Mouse (Mus musculus) thymus, adult 18-20 months (tissue): Measurements from ENCODE around the gene Trim80.
"Not testable (repeated sequence)": the region's sequence is repeated elsewhere in the genome, so short reads cannot be mapped to it uniquely, and the experiment has no call there.

ENCODE experiments used
- DNase-seq, 2 experiments: peaks; one replicate each; pipeline ENCODE4 v3.0.0; 2022; ENCODE audit warnings: mixed read lengths in 2 of 2

The Trim80 gene

GRCm38 (mm10) chr11:115429307-115429706 is 11.0 kb upstream of the Trim80 start:
- no peak for DNase-seq

GRCm38 (mm10) chr11:115430561-115430960 is 9.8 kb upstream of the Trim80 start:
- DNase-seq: no peak

- no peak for DNase-seq
These were observed 7.5 kb upstream of the Trim80 start for GRCm38 (mm10) chr11:115432814-115433213.

- DNase-seq: no peak
These were observed 7.0 kb upstream of the Trim80 start for GRCm38 (mm10) chr11:115433342-115433741.

- DNase-seq: no peak
These were observed 4.6 kb upstream of the Trim80 start for GRCm38 (mm10) chr11:115435596-115436337.

GRCm38 (mm10) chr11:115437571-115438122 is 2.7 kb upstream of the Trim80 start:
- no peak for DNase-seq

- no peak for DNase-seq
These were observed 1.0 kb upstream of the Trim80 start for GRCm38 (mm10) chr11:115439326-115439725.

GRCm38 (mm10) chr11:115441417-115441816 is 1.1 kb downstream of the Trim80 start:
- DNase-seq: peak in 1 of 2 experiments; percentile 46

- DNase-seq: no peak
These were observed 6.6 kb downstream of the Trim80 start for GRCm38 (mm10) chr11:115446906-115447305.

- no peak for DNase-seq
These were observed 7.1 kb downstream of the Trim80 start for GRCm38 (mm10) chr11:115447321-115447885.

GRCm38 (mm10) chr11:115448075-115448474 is 7.7 kb downstream of the Trim80 start:
- no peak for DNase-seq

- no peak for DNase-seq
These were observed 8.7 kb downstream of the Trim80 start for GRCm38 (mm10) chr11:115448998-115449397.

GRCm38 (mm10) chr11:115450176-115450575 is 9.8 kb downstream of the Trim80 start:
- DNase-seq: no peak

GRCm38 (mm10) chr11:115451781-115452241 is 11.5 kb downstream of the Trim80 start:
- peak; percentile 74 to 91 for DNase-seq

GRCm38 (mm10) chr11:115452281-115452860 is 12.0 kb downstream of the Trim80 start:
- no peak for DNase-seq

- peak in 1 of 2 experiments; percentile 55 for DNase-seq
These were observed 13.0 kb downstream of the Trim80 start for GRCm38 (mm10) chr11:115453306-115453705.

GRCm38 (mm10) chr11:115454822-115455221 is 14.5 kb downstream of the Trim80 start:
- not testable (repeated sequence) for DNase-seq

GRCm38 (mm10) chr11:115455619-115456018 is 15.3 kb downstream of the Trim80 start:
- DNase-seq: no peak

GRCm38 (mm10) chr11:115456182-115456581 is 15.8 kb downstream of the Trim80 start:
- no peak for DNase-seq

- DNase-seq: no peak
These were observed 17.1 kb downstream of the Trim80 start for GRCm38 (mm10) chr11:115457405-115457804.

GRCm38 (mm10) chr11:115460976-115461375 is 20.6 kb downstream of the Trim80 start:
- DNase-seq: no peak

- peak; percentile 62 to 77 for DNase-seq
These were observed 21.5 kb downstream of the Trim80 start for GRCm38 (mm10) chr11:115461846-115462242.

GRCm38 (mm10) chr11:115462243-115462891 is 22.0 kb downstream of the Trim80 start, which contains the start of gene Slc16a5:
Gene Slc16a5, plus strand, starts transcription at chr11:115462474.
- DNase-seq: peak; percentile 79 to 85
